Mouse (Mus musculus): ENCODE results near the gene Cdh6.

GRCm38 (mm10) chr15:13212956-13213355, 39.5 kb upstream of the Cdh6 start:
- TF ChIP-seq CHD2 (IDR thresholded peaks at IDR 0.05; ENCODE audit: low read depth, low read length) (no peak), HCFC1 (IDR thresholded peaks at IDR 0.05; ENCODE audit: borderline replicate concordance, insufficient read depth, low read length) (no peak), ZC3H11A (IDR thresholded peaks at IDR 0.05; ENCODE audit: borderline replicate concordance, low read depth, low read length) (no peak)

All from ES-E14 (cell line).